Mouse (Mus musculus) megakaryocyte progenitor cell, adult 5-6 weeks (primary cell): ENCODE measurements around the gene Aoah. TPM values are rescaled to one million over a fixed set of nuclear protein-coding genes. Genes with fewer than 3 reads are reported as not detected.

Source experiments
- ATAC-seq: replicated peaks from 2 replicates; pipeline ENCODE4 v1.8.0; 2016; ENCODE audit warnings: mild to moderate bottlenecking, moderate TSS enrichment, inconsistent platforms; ENCODE audit not compliant: poor library complexity
- total RNA-seq, 2 experiments: library from RNA; stranded (forward) in 1 of 2; stranded (reverse) in 1 of 2; fragments of 157-497, 149-512 nt in 1 of 2; fragments of 200-1000 nt in 1 of 2; gene quantifications; 2 replicates each; pipeline versions ENCODE4 v1.2.3 to v1.2.4; 2015 to 2017

Aoah gene
- total RNA-seq, 2 experiments from 2014 or later, result 25.8 to 35.1 TPM

GRCm38 (mm10) chr13:21040589-21041199 lies 246.8 kb downstream of the Aoah start:
- ATAC-seq, result no peak

GRCm38 (mm10) chr13:21050118-21050517 lies 256.2 kb downstream of the Aoah start:
- ATAC-seq, result no peak

DNA sequence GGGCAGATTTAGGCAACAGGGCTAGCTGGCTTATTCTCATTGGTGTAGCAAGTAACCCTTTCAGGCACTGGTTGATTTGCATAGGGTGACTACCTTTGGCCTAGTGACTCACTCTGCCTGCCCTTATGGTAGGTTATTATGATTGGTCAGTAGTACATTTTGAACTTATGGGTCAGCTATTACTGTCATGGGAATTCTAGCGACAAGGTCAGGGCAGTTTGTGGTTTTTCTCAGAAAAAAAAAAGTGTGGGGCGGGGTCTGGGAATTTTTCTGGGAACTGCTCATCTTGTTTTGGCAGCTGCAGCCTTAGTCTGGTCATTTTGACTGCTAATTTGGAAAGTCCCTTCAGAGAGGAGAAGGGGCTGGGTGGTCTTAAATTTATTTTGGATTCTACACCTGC lies 272.1 kb downstream of the Aoah start:
- ATAC-seq, result no peak

DNA sequence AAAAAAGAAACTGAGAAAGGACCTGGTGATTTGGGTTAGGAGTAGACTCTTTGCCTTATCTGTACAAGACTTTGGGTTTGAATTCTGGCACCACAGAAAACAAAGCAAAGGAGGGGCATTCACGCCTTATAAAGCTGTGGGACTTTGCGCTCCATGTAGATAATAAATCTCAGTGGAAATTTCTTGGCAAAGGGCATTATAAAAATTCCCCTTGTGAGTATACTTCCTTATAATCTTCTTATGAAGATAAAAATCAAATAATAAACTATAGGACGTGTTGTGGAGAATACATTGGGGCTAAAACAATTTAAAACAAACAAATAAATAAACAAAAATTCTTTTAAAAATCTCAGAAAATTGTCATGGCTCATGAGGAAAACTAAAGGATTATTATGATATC lies 280.9 kb downstream of the Aoah start, which contains the start of gene Olfr1370:
Gene Olfr1370 (minus strand): TSS at position 101 of the 400 bp plus-strand sequence.
- no peak for ATAC-seq

- ATAC-seq, result no peak
Observed at GRCm38 (mm10) chr13:21082686-21083085, 288.8 kb downstream of the Aoah start.
